Mouse (Mus musculus) mesoderm, embryonic 11.5 days (tissue): Measurements from ENCODE around the gene Sobp.
A peak's percentile ranks its signal among the peaks of the same experiment; 100 is the strongest.

ENCODE experiments used
- DNase-seq: peaks from one replicate; pipeline ENCODE4 v3.0.0-alpha.2; 2012; ENCODE audit warnings: low read depth, low spot score

Gene Sobp

DNA sequence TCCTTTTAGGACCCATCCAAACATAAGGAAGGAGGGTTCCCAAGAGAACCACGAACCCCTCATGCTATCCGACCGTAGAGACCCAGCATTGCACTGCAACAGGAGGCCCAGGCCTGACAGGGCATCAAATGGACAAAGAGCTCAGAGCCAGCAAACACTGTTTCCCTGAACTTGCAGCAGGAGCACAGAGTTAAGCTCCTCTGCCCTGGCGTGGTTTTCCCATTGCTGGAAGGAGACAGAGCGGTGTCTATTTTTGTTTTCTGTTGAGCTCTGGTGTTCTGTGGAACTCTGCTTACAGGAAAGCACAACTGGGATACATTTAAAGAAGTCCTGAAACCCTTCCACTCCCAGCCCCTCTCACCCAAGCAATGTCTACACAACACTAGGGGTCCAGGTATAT lies 15.0 kb downstream of the Sobp start:
- DNase-seq, result no peak

DNA sequence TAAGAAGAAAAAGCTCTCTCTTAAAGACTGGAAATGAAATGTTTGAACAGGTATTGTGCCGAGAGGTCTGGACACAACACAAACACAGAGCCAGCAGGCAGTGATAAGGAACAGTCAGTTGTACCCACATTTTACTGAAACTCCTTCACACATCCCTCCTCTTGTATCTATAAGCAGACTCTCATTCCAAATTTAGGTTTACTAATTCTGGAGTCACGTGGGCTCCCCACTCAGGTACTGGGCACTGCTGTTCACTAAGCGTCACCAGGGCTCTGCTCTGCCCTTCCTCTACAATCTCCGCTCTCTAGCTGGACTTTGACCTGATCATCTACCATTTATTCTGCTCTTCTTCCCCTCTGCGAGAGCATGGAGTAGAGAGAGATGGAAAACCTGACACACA lies 15.4 kb downstream of the Sobp start:
- no peak for DNase-seq

DNA sequence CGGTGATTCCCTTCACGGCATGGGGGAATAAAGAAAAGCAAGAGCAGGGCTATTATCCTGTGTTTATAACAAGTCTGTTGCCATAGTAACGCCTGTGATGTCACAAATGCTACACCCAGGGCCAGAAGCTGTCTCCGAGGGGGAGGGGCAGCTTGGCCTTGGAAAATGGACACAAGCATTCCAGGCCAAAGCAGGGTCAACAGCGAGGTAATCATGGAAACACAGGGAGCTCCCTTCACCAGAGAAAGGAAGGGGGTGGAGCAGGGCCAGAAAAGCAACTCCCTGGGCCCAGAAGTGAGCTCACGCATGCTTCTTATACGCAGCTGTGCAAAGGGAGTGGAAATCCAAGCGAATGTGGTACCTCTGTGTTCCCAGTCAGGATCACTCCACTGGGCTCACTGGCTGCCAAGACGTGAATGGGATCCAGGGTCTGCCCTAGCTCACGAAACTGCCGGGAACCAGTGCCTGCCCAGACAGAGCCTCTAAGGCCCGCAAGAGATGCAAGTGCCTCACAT lies 19.2 kb downstream of the Sobp start:
- peak; percentile 94 for DNase-seq

DNA sequence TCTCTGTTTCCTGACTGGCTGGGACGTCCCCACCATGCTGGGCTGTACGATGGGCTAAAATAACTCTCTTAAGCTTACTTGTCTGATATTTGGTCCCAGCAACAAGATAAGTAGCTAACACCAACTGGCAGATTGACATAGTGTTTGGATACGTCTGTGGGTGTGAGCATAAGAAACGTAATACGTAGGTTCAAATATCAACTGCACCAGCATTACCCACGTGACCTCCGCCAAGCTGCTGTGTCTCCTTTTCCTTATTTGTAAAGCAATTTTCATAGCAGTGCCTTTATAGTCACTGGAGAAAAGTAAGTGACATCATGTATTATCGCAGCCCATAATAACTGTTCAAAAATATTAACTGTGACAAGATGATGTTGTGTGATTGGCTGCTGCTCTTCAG lies 21.7 kb downstream of the Sobp start:
- no peak for DNase-seq

DNA sequence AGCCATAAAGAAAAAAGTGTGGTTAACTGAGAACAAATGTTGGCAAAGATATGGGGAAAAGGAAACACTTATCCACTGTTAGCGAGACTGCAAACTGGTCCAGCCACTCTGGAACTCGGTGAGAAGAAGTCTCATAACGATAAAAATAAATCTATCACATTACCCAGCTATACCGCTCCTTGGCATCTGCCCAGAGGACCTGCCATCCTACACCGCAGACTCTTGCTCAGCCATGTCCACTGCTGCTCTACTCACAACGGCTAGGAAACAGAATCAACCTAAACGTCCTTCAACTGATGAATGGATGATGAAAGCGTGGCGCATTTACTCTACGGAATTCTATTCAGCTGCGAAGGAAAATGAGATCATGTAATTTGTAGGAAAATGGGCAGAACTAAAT lies 25.9 kb downstream of the Sobp start:
- DNase-seq, result no peak

DNA sequence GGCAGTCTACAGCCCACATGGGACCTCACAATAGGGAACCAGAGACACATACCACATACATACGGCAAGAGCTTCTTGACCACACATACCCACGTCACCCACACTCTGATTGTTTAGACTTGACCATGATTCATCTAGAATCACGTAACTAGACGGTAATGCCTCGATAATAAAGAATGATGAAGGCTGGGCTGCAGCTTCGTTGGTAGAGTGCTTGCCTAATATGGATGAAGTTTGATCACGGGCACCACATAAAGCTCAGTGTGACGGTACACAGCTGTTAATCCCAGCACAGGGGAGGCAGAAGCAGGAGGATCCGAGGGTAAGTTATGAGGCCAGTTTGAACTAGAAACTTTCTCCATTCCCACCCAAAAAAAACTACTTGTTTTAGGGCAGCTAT lies 31.2 kb downstream of the Sobp start:
- no peak for DNase-seq

DNA sequence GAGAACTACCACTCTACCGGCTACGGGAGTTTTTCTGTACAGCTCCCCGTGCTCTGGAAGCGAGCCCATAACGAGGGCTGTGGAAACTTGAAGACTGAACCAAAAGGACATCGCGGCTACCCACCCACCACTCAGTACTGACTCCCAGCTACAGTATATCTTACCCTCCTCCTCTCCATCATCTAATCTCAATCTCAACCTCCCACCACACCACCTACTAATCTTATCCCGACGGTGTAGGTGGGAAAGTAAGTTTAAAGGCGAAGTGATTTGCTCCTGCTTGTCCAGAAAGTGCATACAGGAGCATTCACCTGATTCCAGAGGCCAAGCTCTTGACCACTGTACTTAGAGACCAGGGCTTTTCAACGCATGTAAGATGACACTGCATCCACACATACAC lies 40.3 kb downstream of the Sobp start:
- no peak for DNase-seq

DNA sequence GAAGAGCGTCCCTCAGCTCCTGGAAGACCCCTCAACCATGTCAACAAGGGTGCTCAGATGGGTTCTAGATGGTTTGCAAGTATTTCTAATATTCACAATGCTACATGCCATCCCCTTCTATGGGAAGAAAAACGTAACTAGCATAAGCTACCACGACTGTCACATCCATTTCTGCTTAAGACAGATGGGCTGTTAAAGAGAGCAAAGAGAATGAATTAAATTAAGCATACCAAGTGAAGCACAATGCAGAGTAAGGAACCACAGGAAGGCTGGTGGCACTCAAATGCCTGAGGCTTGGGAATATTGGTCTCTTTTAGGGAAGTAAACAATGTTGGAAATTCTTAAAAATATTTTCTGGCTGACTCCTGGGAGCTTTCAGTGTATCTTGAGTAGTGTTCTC lies 45.6 kb downstream of the Sobp start:
- DNase-seq, result no peak

DNA sequence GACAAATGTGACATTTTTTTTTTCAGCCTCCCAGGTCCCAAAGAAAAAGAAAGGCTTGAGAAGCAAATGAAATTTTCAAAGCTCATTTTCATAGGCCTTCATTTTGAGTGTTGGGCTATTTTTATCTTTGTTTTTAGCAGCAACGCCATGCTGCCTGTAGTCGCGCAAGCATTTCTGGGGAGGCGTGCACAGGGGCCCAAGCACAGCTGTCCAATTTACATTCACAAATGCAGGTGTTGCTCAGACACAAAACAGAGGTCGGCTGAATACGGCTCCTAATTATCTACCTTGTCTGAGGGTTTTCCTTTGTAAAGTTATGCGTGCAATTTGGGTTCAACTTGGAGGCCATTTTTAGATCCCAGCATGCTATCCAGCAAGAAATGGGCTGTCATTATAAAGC lies 49.8 kb downstream of the Sobp start:
- DNase-seq, result no peak

DNA sequence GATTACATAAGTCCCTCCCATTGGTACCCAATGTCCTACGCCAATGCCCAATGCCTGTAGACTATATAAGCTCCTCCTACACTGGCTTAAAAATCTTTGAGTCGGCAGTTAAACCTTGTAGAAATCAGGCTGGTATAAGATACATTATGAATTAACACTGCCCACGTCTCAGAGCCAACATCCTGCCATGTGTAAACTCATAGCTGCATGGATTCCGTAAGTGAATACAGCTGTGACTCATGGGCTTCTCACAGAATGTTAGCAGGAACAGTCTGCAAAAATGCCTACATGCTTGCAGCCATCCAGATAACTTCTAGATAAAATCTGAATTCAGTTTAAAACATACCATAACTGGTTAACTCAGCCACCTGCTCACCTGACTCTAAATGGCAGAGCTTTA lies 50.2 kb downstream of the Sobp start:
- DNase-seq, result no peak

DNA sequence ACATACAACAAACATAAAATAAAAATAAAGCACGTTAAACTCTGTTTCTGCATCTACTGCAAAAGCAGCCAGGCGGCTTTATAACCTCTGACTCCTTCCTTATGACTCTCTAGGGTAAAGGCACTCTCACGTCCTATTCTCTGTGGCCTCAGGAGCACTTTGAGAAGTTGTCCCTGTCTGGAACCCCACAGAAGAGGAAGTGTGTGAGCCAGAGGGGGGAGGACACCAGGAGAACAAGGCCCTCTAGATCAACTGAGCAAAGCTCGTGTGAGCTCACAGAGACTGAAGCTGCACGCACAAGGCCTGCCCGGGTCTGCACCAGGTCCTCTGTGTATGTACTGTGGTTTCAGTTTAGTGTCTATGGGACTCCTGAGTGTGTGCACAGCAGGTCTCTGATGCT lies 50.9 kb downstream of the Sobp start:
- no peak for DNase-seq

DNA sequence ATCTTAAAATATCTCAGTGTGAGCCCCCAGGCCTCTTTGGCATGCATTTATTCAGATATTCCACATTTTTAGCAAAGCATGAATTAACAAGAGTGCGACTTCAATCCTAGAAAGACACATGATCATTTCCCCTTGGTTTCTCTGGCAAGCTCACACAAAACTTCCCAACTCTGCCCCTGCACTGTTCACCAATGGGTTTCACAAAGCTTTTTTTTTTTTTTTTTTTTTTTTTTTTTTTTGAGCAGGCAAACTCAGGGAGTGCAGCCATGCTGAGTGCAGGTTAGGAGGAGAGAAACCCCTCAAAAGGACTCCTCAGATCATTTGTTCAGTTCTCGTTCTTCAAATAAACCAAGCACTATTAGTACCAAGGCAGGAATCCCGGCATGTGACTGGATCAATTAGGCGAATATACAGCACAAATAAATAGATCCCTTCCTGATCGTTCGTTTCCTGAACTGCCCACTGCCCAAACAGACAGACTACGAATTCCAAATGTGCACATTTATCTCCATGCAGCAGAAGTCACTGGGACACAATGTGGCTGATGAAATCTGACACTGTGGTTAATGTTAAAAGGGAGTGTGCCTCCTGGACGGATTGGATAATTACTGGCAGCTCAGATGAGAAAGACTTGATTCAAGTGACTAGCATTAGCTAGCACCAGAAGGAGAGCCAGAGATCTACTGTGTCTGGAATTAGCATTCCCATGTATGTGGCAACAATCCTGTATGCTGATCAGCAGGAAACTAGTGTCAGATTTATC lies 53.5 kb downstream of the Sobp start:
- peak; percentile 28 for DNase-seq

DNA sequence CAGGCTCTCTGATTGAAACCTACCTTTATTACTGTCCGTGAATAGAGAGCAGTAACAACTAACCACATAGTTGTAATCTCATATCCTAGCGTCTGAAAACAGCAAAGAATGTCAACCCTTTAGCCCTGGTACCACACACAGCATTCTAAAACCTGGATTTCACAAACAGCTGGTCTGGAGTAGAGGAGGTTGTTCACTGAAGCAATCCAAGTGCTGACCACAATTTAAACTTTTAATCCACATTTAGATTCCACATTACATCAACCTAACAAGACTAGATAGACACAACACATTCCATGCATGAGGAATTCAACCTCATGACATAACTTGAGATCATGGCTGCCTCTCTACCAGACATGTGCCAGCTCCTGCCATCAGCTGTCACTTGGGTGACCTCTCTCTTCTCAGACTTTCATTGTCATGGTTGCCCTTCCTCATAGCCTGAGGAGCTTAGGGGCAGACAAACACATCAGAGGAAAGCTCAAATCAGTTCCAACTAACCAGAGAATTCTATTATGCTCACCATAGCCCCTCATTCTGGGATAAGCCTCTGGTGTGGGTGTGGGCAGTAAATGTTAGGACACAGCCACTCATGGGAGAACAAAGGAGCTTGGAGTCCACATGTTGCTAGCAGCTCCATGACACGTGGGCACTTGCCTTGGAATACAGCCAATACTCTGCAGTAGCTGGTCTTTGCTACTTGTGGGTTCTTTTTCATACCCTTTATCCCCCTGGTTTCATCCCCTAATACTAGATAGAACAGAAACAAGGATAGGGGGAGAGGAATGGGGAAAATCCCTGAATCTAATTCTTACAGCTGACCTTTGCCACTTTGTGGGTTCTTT lies 58.0 kb downstream of the Sobp start:
- no peak for DNase-seq

DNA sequence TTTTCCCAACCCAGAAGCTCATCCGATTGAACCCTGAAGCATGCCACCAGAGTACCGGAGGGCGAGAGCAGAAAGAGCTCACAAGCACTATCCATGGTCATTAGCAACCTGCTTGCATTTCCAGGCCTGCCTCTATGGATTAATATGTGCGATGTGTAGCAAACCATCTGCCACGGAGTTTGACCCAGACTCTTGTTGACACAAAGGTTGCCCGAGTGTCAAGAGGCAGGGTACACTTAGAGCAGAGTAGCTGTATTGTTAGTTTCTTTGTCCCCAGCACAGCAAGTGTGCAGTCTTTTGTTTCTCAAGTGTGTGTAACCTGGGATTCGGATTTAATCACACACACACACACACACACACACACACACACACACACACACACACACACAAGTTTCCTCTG lies 62.0 kb downstream of the Sobp start:
- DNase-seq, result no peak

DNA sequence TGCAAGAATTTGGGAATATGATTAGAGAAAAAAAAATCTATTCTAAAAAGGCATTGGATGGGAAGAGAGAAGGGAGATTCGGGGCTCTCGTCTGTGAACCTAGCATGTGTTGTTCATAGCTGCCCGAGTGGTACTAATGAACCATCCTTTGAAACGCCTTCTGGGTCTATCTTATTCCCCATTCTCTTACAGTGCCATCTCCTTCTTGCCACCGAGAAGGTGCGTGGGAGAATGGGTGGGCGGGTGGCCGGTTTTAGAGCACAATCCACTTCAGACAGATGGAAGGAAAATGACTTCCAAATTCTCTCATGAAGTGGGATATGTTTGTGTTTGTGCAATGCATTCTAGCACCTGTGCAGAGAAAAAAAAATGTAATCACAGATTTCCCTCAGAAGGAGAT lies 67.7 kb downstream of the Sobp start:
- DNase-seq, result no peak

DNA sequence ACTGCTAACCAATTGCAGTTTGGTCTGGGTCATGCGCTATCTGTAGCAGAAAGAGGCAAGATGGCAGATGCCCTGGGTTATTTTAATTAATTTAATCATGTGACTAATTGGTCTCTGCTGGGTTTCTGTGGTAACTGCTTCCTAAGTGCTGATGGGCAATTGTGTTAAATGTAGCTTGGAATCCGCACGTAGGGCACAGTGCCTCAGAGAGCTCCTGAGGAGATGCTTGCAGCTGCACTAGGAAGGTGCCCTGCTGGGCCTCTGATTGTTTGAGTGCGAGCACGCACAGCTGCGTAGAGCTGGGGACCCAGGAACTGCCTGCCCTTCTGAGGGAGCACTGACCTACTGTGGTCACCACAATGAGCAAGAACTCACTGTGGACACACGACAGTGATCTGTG lies 68.1 kb downstream of the Sobp start:
- DNase-seq, result peak; percentile 37

DNA sequence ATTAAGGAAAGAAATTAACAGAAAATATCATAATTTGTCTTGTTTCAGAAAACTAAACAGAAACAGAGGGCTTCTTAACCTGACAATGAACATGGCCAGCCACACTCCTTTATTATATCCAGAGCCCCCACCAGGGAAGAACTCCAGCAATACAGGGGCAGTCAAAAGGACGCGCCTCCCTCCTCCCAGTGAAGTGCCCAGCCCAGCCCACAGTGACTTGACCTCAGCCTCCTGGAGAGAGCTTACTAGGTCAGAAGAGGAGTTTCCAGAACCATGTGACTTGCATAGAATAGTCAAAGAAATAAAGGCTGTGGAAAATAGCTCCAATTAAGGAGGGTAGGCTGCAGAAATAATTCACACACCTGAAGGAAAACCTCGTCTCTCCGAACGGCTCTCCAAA lies 73.8 kb downstream of the Sobp start:
- no peak for DNase-seq

DNA sequence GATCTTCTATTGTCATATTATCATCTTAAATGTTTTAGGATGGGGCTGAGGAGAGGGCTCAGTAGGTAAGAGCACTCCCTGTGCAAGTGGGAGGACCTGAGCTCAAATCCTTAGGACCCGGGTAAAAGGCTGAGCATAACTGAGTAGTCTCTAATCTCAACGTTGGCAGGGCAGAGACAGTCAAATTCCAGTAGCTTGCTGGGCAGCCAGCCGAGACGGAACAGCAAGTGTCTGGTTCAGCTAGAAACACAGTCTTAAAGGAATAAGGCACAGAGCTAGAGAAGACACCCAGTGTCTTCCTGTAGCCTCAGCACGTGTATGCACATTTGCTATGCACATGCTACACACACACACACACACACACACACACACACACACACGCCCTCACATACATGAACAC lies 75.1 kb downstream of the Sobp start:
- no peak for DNase-seq

DNA sequence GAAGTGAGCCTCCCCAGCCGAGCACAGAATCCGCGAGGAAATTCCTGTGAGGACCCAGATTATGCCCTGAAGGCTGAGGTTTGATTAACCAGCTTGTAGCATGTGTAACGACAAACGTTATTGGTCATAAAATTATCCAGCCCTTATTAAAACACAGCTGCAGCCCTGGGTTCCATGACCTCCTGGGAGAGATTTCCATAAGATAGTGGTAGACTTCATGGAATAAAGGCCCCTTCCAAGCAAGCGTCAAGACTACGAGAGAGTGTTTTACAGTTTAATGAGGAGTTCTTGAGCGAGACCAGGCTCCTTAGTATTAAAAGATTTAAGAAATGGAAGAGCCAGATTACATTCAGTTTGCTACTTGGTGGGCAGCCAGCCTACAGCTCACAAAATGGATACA lies 76.6 kb downstream of the Sobp start:
- no peak for DNase-seq

DNA sequence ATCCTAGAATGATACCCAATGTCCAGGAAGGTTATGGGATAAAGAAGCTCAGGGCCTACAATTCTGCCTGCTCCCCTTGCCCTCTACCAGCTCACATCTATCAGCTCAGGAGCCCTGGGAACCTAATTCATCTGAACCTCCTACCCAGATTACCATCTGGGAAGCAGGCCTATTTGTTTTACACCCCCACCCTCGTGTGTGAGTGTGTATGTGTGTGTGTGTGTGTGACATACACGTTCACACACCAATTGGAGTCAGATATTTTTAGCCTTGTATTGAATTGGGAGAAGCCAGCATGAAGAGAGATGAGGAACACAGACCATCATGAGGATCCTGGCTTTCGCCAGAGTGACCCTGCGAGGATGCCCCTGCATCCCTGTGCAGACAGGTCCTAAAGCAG lies 77.7 kb downstream of the Sobp start:
- DNase-seq, result no peak

DNA sequence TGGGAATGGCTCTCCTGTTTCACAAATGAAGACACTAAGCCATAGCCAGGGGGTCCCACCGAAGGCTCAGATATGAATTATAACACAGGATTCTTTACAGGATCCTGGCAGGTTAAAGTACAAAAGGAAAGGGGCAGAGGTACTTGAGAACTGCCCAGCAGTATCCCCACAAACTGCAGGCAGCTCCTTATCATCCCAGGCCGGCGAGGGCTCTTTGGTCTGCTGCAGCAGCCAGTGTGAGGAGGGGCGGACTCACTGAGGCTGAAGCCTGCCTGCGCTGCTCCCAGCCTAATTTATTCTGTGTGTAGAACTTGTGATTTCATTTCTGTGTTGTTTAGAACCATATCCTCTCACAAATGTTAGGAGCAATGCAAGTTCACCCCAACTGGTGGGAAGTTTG lies 79.8 kb downstream of the Sobp start:
- no peak for DNase-seq

DNA sequence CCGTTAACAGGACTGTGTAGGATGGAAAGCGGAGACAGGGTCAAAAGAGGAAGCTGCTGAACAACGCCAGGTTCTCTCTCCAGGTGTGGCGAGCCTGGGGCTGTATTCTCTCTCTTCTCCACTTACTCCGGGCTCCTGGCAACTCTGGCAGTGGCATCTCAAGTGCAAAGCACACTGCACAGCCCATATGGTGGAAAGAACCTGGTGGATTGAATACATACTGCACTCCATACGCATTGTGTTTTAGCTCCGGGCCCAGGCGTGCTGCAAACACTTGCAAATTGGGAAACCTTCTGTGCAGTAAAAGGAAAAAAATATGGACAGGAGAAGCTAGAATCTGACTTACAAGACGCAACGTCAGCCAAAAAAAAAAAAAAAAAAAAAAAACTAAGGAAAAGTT lies 80.9 kb downstream of the Sobp start:
- no peak for DNase-seq

DNA sequence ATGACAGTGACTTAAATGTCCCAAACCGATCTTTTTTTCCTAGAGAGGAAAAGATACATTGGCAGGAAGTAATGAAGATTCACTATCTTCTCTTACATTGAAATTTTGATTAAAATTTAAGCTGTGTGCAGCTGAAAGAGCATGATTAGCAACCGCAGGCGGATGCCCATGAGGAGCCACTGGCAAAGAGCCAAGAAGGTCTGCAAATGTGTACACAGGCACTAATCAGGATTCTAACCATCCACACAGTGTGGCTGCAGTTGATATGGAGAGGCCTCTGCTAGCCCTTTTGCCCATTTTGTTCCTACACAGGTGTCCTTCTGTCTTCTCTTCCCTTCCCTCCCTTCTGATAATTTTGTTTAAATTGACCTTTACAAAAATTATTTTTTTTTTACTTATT lies 84.3 kb downstream of the Sobp start:
- no peak for DNase-seq
